Mouse (Mus musculus): ENCODE data around the gene Gimap7. TPM values are rescaled to one million over a fixed set of nuclear protein-coding genes. Genes with fewer than 3 reads are reported as not detected.

Gene Gimap7
- polyA plus RNA-seq, 1 experiment, result 5.2 TPM

- WGBS, result 2% methylated on average over 16 of the region's 16 CpGs
- Histone ChIP-seq H3K27ac (ENCODE audit: control insufficient read depth, insufficient read depth, low read depth, low read length, poor library complexity) (peak within 1 kb of the TSS; percentile 91), H3K4me1 (ENCODE audit: control insufficient read depth, insufficient read depth, low read length) (peaks cover 3% of the 10 kb centered on the region), H3K4me3 (replicated peaks; ENCODE audit: control insufficient read depth, low read depth, low read length) (peak within 1 kb of the TSS; percentile 67)
- TF ChIP-seq CTCF (IDR thresholded peaks at IDR 0.05; ENCODE audit: control insufficient read depth, insufficient read depth, low read length) (0 out of 2 replicates have a peak, but pooled peaks have one; percentile 10), POLR2A (IDR thresholded peaks at IDR 0.05; ENCODE audit: borderline replicate concordance, control insufficient read depth, low read depth, low read length) (no peak; the same call in 1 of the 2 replicates)
These were observed 27.8 kb downstream of the Gimap7 start, which contains the start of gene Gimap5 for GRCm38 (mm10) chr6:48745959-48746889. Gene Gimap5, plus strand, starts transcription at chr6:48746197.

DNA sequence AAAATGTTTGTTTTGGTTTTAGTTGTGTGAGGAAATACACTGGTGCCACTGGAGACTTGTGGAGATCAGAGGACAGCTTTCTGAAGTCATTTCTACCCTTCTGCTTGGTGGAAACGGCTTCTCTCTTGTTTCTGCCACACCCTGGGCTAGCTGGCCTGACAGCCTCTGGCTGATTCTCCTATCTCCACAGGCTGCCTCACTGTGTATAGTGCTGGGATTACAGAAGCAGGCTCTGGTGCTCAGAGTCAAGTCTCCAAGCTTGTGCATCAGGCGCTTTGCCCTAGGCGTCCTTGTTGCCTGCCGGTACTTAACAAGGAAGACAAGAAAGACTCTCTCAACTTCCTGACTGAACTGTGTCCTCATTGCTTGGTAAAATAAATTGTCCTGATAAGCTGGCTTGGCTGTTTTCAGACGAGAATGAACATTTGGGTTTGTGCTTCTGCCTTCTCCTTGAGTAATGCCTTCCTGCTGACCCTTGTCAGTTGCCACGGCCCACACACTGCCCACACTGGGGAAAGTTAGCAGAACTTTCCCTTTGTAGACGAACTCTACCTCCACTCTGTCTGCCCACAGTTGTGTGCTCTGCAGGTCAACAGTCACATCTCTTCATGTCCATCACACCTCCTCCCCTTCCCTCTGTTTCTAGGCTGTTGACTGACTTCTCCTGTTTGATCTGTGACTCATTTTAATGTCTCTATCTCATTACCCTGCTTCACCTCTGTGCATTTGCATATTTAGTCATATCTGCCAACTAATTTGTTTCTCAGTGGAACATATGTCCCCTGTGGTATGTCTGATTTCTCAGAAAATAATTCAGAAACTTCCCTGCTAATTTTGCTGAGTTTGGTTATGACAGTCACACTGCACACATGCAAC lies 28.9 kb downstream of the Gimap7 start:
- TF ChIP-seq CTCF (IDR thresholded peaks at IDR 0.05; ENCODE audit: control insufficient read depth, insufficient read depth, low read length) (no peak), POLR2A (IDR thresholded peaks at IDR 0.05; ENCODE audit: borderline replicate concordance, control insufficient read depth, low read depth, low read length) (no peak)
- 14% methylated on average over 7 of the region's 7 CpGs for WGBS
- Histone ChIP-seq H3K4me1 (ENCODE audit: control insufficient read depth, insufficient read depth, low read length) (peaks cover 3% of the 10 kb centered on the region), H3K27ac (ENCODE audit: control insufficient read depth, insufficient read depth, low read depth, low read length, poor library complexity) (peak overlapping the region; percentile 87), H3K4me3 (replicated peaks; ENCODE audit: control insufficient read depth, low read depth, low read length) (peak overlapping the region; percentile 53)

DNA sequence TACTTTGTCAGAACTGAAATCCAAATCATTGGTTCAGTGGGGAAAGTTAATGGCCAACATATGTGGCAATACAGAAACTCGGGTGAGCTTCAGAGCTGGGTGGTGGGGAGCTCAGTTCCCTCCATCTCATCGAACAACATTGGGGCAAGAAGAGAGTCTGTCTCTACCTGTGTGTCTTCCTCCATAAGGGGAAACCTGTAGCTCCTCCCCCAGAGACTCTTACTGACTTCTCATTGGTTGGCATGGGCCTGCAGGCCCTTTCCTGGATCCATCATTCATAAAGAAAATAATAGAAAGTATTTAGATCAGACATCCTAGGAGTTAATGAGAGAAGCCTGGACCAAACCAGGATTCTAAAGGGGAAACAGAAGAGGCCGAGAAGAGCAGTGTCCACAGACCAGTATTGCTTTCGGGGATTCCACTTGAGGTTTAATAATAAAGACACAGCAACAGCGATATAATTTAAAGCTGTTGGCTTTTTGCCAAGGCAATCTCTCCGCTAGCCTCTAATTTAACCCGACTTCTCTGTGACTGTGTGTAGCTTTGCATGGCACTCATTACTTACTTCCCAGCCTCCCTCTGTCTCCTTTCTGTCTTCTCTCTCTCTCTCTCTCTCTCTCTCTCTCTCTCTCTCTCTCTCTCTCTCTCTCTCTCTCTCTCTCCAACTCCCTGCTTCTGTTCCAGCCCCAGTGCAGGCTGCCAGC lies 45.3 kb downstream of the Gimap7 start:
- TF ChIP-seq CTCF (IDR thresholded peaks at IDR 0.05; ENCODE audit: control insufficient read depth, insufficient read depth, low read length) (no peak), POLR2A (IDR thresholded peaks at IDR 0.05; ENCODE audit: borderline replicate concordance, control insufficient read depth, low read depth, low read length) (no peak)
- 64% methylated on average over 7 of the region's 7 CpGs for WGBS
- Histone ChIP-seq H3K4me3 (replicated peaks; ENCODE audit: control insufficient read depth, low read depth, low read length) (no peak overlapping the region), H3K27ac (ENCODE audit: control insufficient read depth, insufficient read depth, low read depth, low read length, poor library complexity) (no peak overlapping the region), H3K4me1 (ENCODE audit: control insufficient read depth, insufficient read depth, low read length) (no peaks in the 10 kb centered on the region; the same call in 1 of the 2 replicates)

DNA sequence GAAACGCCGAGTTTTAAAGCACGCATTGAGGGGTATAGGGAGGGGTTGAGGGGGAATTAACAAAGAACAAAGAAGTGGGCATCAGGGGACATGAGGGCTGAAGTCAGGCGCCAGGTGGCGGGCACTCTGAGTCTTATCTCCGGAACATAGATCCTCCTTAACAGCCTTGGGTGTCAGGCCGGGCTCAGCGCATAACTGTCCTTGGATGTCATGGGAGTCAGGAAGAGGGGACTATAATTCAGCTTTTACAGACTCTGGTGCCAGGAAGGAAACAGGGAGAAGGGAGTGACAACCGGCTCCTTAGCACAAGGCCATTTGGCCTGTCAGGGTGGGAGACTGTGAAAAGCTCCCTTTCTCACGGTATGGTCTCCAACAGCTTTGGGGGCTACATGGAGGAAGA lies 46.1 kb downstream of the Gimap7 start:
- Histone ChIP-seq H3K27ac (ENCODE audit: control insufficient read depth, insufficient read depth, low read depth, low read length, poor library complexity) (no peak overlapping the region), H3K4me1 (ENCODE audit: control insufficient read depth, insufficient read depth, low read length) (no peaks in the 10 kb centered on the region; the same call in 1 of the 2 replicates), H3K4me3 (replicated peaks; ENCODE audit: control insufficient read depth, low read depth, low read length) (no peak overlapping the region)
- WGBS, result 87% methylated on average over 10 of the region's 10 CpGs
- TF ChIP-seq CTCF (IDR thresholded peaks at IDR 0.05; ENCODE audit: control insufficient read depth, insufficient read depth, low read length) (no peak), POLR2A (IDR thresholded peaks at IDR 0.05; ENCODE audit: borderline replicate concordance, control insufficient read depth, low read depth, low read length) (no peak)

DNA sequence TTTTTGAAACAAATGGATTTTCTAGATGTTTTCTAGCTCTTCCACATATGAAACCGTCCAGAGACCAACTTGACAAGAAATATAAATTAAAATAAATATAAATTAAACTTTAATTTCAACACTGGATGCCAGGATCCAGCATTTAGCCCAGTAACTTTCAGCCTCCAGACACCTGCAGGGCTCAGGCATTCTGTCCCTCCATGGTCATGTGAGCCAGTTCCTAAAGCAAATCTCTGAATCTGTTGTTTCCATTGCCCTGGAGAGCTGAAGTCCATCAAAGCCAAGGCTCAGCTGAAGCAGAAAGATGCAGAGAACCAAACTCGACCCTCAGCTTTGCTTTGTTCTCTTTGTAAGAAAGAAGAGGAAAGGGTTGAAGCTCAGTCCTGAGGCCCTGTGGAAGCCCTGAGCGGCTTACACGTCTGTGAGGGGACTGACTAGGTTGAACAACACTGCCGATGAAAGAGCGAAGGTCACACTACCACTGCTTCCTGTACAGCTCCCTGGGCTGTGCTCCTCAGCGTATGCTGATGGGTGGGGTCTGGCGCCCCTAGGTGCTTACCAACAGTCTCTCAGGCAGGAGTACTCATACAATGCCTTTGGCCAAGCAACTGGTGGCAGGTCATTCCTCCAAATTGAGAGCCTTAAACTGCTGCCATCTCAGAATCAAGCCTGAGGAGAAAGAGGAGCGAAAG lies 49.9 kb downstream of the Gimap7 start:
- WGBS, result 39% methylated on average over 9 of the region's 9 CpGs
- Histone ChIP-seq H3K27ac (ENCODE audit: control insufficient read depth, insufficient read depth, low read depth, low read length, poor library complexity) (peak overlapping the region; percentile 56; the same call in 1 of the 2 replicates), H3K4me1 (ENCODE audit: control insufficient read depth, insufficient read depth, low read length) (no peaks in the 10 kb centered on the region; the same call in 1 of the 2 replicates), H3K4me3 (replicated peaks; ENCODE audit: control insufficient read depth, low read depth, low read length) (peak overlapping the region; percentile 2)
- TF ChIP-seq CTCF (IDR thresholded peaks at IDR 0.05; ENCODE audit: control insufficient read depth, insufficient read depth, low read length), result peak; percentile 29; the same call in 1 of the 2 replicates
- no peak for TF ChIP-seq POLR2A (IDR thresholded peaks at IDR 0.05; ENCODE audit: borderline replicate concordance, control insufficient read depth, low read depth, low read length)

- no peaks in the 10 kb centered on the region; the same call in 1 of the 2 replicates for H3K4me1 ChIP-seq (ENCODE audit: control insufficient read depth, insufficient read depth, low read length)
- 63% methylated on average over 3 of the region's 3 CpGs for WGBS
- H3K27ac ChIP-seq (ENCODE audit: control insufficient read depth, insufficient read depth, low read depth, low read length, poor library complexity), result peak overlapping the region; percentile 56
- H3K4me3 ChIP-seq (replicated peaks; ENCODE audit: control insufficient read depth, low read depth, low read length), result peak overlapping the region; percentile 34
- no peak for TF ChIP-seq CTCF (IDR thresholded peaks at IDR 0.05; ENCODE audit: control insufficient read depth, insufficient read depth, low read length)
- no peak for TF ChIP-seq POLR2A (IDR thresholded peaks at IDR 0.05; ENCODE audit: borderline replicate concordance, control insufficient read depth, low read depth, low read length)
These were observed 50.5 kb downstream of the Gimap7 start for GRCm38 (mm10) chr6:48768933-48769332.

DNA sequence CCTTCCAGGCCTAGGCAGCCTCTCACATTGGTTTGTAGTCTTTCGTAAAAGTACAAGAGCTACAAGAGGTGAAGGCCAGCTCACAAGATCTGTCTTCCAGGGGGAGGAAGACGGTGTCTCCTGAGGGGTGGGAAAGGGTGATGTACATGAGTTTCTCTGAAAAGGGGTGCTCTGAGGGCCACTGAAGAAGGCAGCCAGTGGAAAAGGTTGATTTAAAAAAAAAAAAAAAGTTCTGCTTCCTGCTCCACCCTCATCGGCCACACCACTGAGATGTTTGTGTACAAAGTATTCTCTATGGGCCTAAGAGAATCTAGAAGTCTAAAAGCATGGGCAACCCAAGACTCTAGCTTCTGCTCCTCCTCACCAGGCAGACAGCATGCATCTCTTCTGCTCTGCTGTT lies 52.3 kb downstream of the Gimap7 start, which contains the start of gene Gimap3:
TSS of gene Gimap3 (minus strand) at position 156 of the 400 bp plus-strand sequence.
- H3K4me3 ChIP-seq (replicated peaks; ENCODE audit: control insufficient read depth, low read depth, low read length), result peak within 1 kb of the TSS; percentile 58

More for the DNA sequence above, 52.3 kb downstream of the Gimap7 start, which contains the start of gene Gimap3:
- 51% methylated on average over 3 of the region's 3 CpGs for WGBS
- Histone ChIP-seq H3K27ac (ENCODE audit: control insufficient read depth, insufficient read depth, low read depth, low read length, poor library complexity) (peak within 1 kb of the TSS; percentile 69), H3K4me1 (ENCODE audit: control insufficient read depth, insufficient read depth, low read length) (no peaks in the 10 kb centered on the region; the same call in 1 of the 2 replicates)
- TF ChIP-seq CTCF (IDR thresholded peaks at IDR 0.05; ENCODE audit: control insufficient read depth, insufficient read depth, low read length) (no peak), POLR2A (IDR thresholded peaks at IDR 0.05; ENCODE audit: borderline replicate concordance, control insufficient read depth, low read depth, low read length) (no peak)

All from bone marrow, adult 2 months (tissue).